Mouse (Mus musculus) heart, embryonic 16.5 days (tissue): ENCODE results near the gene Ier5l. TPM values are rescaled to one million over a fixed set of nuclear protein-coding genes. Genes with fewer than 3 reads are reported as not detected.

Experiments
- polyA plus RNA-seq: library from polyadenylated mRNA; unstranded; fragments of >200 nt; fragmentation: Nextera tagmentation; extraction: Ambion mirVana; gene quantifications from 2 replicates; pipeline ENCODE4 v1.2.1, GENCODE M21; 2015

Ier5l gene
- polyA plus RNA-seq, 1 experiment from 2014 or later: 0.72 TPM

Other genes starting within 250 kb of the Ier5l start
- gene Lrrc8a, start 236.5 kb downstream of the Ier5l start, polyA plus RNA-seq: 39.4 and 42.6 TPM in 2 replicates
- gene Gm28035, start 233.7 kb downstream of the Ier5l start, polyA plus RNA-seq: 0.22 and 0.40 TPM in 2 replicates
- gene Phyhd1, start 208.0 kb downstream of the Ier5l start, polyA plus RNA-seq: 9.4 and 13.1 TPM in 2 replicates
- gene Gm28038, start 193.2 kb downstream of the Ier5l start, polyA plus RNA-seq: not detected in 2 replicates
- gene Dolk, start 187.9 kb downstream of the Ier5l start, polyA plus RNA-seq: 31.8 and 33.0 TPM in 2 replicates
- gene Nup188, start 187.8 kb downstream of the Ier5l start, polyA plus RNA-seq: 21.2 and 23.6 TPM in 2 replicates
- 135 and 136 TPM in 2 replicates for gene Sh3glb2, start 114.9 kb downstream of the Ier5l start, polyA plus RNA-seq
- gene Miga2, start 110.0 kb downstream of the Ier5l start, polyA plus RNA-seq: 38.7 and 43.5 TPM in 2 replicates
- gene Dolpp1, start 82.0 kb downstream of the Ier5l start, polyA plus RNA-seq: 26.0 and 29.3 TPM in 2 replicates
- gene Crat, start 58.4 kb downstream of the Ier5l start, polyA plus RNA-seq: 164 and 169 TPM in 2 replicates
- gene Ptpa, start 58.2 kb downstream of the Ier5l start, polyA plus RNA-seq: 125 and 126 TPM in 2 replicates
- 1.4 TPM in 2 replicates for gene Cstad, start 120.8 kb upstream of the Ier5l start, polyA plus RNA-seq